Mouse (Mus musculus) olfactory bulb, adult 2 months (tissue): ENCODE measurements around the gene Esx1.

ENCODE experiments used
- CTCF ChIP-seq: fragments of 200-500 bp; IDR thresholded peaks from 2 replicates; pipeline ENCODE4 v1.5.1; 2012; ENCODE audit warnings: low read depth, mild to moderate bottlenecking, low read length, moderate library complexity; ENCODE audit not compliant: insufficient read depth
- POLR2A ChIP-seq: fragments of 200-500 bp; IDR thresholded peaks from 2 replicates; pipeline ENCODE4 v1.6.1; 2012; ENCODE audit warnings: mild to moderate bottlenecking, low read depth, low read length, moderate library complexity; ENCODE audit not compliant: insufficient read depth

- TF ChIP-seq POLR2A (no peak), CTCF (no peak)
Observed at GRCm38 (mm10) chrX:137167658-137168057, 45.8 kb upstream of the Esx1 start.
